Mouse (Mus musculus) mature B cell (primary cell): Measurements from ENCODE around the gene Rarg.

Experiments used
- in situ Hi-C: fragments of 300-500 bp; cut with MboI; formaldehyde crosslinking; loops from 2 replicates; pipeline ENCODE4 v1.14.3; 2019

The Rarg gene

GRCm38 (mm10) chr15:102204674-102205505 lies 52.4 kb downstream of the Rarg start, which contains the start of gene Csad:
Gene Csad (minus strand): TSS chr15:102204724.
- in situ Hi-C loops: no loop called here

GRCm38 (mm10) chr15:102203835-102204381 lies 53.4 kb downstream of the Rarg start:
- in situ Hi-C loops: no loop called here

DNA sequence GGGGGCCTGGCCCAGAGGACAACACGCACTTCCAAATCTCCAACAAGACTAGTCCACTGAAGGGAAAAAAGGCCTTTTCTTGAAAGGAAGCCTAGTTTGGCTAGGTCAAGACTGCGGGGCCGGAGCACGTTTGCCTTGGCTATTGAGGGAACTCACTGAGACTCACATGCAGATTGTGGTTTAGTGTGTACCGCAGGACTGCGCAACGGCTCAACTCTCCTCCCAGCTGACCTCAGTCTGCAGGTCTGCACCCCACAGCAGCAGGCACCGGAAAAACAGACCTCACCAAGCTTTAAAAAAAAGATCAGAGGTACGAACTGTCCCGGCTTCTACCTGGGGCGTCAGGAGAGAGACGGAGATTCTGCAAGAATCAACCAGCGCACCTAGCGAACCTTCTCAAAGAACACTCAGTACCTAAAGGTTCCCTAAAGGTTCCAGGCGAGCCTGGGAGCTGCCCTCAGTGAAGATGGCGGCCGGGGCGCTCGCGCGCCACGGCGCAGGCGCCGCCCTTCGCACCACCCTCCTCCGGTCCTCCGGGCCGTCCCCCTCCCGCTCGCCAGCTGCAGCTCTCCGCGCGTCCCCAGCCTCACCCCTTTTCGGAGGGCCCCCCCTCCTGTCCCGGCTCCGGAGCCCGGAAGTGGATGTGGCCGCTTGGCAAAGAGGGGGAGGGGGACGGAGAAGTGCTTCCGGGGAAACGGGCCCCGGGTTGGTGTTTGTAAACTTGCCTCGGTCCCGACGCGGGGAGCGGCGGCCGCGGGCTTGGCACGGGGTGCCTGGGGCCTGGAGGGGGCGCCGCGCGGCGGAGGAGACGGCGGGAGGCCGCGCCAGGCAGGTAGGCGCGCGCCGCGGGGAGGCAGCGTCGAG lies 54.1 kb downstream of the Rarg start, which contains the start of gene Zfp740:
Zfp740 (plus strand) TSS at position 279 of the 864 bp plus-strand sequence.
- in situ Hi-C loops: no loop called here

- in situ Hi-C loops: no loop called here
Measured at GRCm38 (mm10) chr15:102198841-102199240, 58.5 kb downstream of the Rarg start.

DNA sequence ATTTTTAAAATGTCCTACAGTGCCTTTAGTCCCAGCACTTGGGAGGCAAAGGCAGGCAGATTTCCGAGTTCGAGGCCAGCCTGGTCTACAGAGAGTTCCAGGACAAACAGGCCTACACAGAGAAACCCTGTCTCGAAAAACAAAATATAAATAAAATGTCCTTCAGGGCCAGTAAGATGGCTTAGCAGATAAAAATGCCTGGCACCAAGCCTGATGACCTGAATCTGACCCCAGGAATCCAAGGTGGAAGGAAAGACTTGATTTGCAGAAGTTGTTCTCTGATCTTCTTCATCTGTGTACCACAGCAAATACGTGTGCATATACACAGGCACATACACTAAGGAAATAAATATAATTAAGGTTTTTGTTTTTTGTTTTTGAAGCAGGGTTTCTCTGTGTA lies 61.9 kb downstream of the Rarg start:
- in situ Hi-C loops: no loop called here

DNA sequence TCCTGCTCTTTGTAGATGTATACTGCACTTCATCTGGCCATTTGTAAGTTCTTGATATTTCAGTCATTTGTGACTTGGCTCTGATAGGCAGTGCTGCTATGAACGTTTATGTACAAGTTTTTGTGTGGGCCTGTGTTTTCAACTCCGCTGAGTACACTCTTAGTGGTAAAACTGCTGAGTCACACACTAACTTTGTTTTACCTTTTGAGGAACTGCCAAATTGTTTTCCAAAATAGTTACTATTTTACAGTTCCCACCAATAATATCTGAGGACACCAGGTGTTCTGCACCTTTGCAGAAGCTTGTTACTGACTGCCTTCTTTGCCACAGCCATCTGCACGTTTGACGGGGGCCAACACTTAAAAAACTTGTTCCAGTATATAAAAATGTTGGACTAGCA lies 62.9 kb downstream of the Rarg start:
- in situ Hi-C loops: no loop called here

- in situ Hi-C loops: no loop called here
Measured at GRCm38 (mm10) chr15:102193652-102194051, 63.7 kb downstream of the Rarg start.

- in situ Hi-C loops: no loop called here
Measured at GRCm38 (mm10) chr15:102192820-102193386, 64.4 kb downstream of the Rarg start.

DNA sequence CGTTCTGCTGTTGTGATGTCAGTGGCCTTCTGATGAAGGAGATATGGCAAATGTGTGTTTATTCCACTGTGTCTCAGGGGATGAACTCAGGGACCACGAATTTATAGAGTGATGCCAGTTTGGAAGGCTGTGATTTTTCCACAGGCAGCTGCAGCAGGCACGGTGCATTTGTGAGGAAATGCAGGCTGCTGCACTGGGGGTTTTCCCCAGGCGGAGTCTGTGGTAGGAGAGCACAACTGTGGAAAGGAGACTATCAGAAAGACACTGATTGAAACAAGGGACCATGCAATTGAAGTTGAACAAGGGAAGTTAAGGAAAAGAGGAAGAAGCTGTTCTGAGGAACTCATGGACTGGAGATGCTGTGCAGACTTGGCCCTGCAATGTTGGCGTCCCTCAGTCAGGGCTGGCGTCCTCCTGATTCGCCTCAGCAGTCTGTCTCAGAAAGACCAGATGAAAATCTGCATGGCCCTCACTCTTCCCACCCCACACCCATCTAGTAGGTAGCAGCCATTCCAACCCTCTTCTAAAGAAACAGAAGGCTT lies 65.0 kb downstream of the Rarg start:
- in situ Hi-C loops: no loop called here

DNA sequence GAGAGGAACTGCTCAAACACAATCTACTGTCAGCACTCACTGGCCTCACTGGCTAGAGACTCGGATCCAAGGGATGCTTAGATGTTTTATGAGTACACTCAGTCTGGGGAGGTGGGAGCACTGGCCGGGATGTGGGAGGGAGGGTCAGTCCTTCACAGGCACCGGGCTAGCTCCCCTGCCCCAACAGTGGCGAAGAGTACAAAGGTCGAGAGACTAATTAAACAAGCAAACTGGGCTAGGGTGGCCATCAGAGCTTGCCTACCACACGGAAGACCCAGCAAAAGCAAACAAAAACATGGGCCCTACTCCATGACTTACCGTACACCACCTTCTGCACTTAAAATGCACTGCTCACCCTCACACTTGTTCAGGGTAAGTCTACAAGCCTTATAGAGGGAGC lies 65.6 kb downstream of the Rarg start:
- in situ Hi-C loops: no loop called here

DNA sequence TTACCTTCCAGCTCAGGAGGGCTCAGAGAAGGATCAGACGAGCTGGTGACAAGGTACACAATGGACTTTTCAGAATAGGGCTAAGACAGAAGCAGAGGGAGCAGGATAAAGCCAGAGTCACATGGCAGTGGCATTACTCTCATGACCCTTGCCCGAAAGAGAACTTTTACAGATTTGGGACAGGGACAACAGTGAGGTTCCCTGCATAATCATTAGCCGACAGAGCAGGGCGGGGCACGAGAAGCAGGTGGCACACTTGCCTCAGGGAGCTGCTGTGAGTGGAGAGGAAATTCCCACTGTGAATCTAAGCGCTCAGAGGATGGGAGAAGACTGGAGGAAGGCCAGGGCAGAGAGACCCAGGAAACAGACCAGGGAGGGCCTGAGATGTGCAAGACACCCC lies 68.4 kb downstream of the Rarg start:
- in situ Hi-C loops: no loop called here

GRCm38 (mm10) chr15:102188096-102188495 lies 69.2 kb downstream of the Rarg start:
- in situ Hi-C loops: no loop called here

DNA sequence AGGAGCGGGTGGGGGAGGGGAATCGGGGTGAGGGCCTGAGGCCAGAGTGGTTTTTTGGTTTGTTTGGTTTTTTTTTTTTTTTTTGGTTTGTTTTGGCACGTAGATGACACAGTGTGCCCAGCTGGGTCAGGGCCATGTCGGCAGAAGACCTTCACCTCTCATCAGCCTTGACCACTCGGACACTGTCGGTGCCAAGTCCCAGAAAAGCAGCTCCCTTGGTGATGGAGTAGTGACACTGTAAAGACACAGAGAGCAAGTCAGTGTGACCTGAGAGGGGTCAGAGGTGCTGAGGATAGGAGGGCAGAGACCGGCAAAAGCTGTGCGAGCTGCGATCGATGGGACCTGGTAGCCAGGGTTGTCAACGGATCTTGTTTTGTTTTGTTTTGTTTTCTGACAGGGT lies 71.1 kb downstream of the Rarg start:
- in situ Hi-C loops: no loop called here
